Mouse (Mus musculus) embryonic facial prominence, embryonic 10.5 days (tissue): ENCODE results near the gene Lrmda. TPM values are rescaled to one million over a fixed set of nuclear protein-coding genes. Genes with fewer than 3 reads are reported as not detected.

Experiments
- DNase-seq: peaks from one replicate; pipeline ENCODE4 v3.0.0-alpha.2; 2017; ENCODE audit warnings: low spot score
- H3K27ac ChIP-seq: fragments of 300-500 bp; sonication (generic); replicated peaks from 2 replicates; pipeline ENCODE4 v1.5.1; 2016; ENCODE audit warnings: mild to moderate bottlenecking
- H3K27me3 ChIP-seq: fragments of 300-500 bp; sonication (generic); replicated peaks from 2 replicates; pipeline ENCODE4 v1.6.1; 2016; ENCODE audit warnings: low read depth, mild to moderate bottlenecking; ENCODE audit not compliant: poor library complexity, severe bottlenecking
- H3K36me3 ChIP-seq: fragments of 300-500 bp; sonication (generic); replicated peaks from 2 replicates; pipeline ENCODE4 v1.6.1; 2016; ENCODE audit warnings: mild to moderate bottlenecking, moderate library complexity
- H3K4me1 ChIP-seq: fragments of 300-500 bp; sonication (generic); 2 replicates; pipeline ENCODE4 v1.6.1; 2016
- H3K4me3 ChIP-seq: fragments of 300-500 bp; sonication (generic); 2 replicates; pipeline ENCODE4 v1.5.1; 2016; ENCODE audit warnings: mild to moderate bottlenecking, moderate library complexity
- H3K9me3 ChIP-seq: fragments of 300-500 bp; sonication (generic); 2 replicates; pipeline ENCODE4 v1.6.1; 2016; ENCODE audit warnings: mild to moderate bottlenecking
- WGBS: fragments of 180-500 bp; shearing (Covaris S2); methylation state at CpG from one replicate; pipeline ENCODE4 v1.1.7; 2016; 5-methylcytosine and 5-hydroxymethylcytosine counted together
- polyA plus RNA-seq: library from polyadenylated mRNA; unstranded; fragments of >200 nt; fragmentation: Nextera tagmentation; extraction: Ambion mirVana; gene quantifications from 2 replicates; pipeline ENCODE4 v1.2.1, GENCODE M21; 2016

The Lrmda gene
- polyA plus RNA-seq, 1 experiment from 2014 or later, result 0.88 TPM

DNA sequence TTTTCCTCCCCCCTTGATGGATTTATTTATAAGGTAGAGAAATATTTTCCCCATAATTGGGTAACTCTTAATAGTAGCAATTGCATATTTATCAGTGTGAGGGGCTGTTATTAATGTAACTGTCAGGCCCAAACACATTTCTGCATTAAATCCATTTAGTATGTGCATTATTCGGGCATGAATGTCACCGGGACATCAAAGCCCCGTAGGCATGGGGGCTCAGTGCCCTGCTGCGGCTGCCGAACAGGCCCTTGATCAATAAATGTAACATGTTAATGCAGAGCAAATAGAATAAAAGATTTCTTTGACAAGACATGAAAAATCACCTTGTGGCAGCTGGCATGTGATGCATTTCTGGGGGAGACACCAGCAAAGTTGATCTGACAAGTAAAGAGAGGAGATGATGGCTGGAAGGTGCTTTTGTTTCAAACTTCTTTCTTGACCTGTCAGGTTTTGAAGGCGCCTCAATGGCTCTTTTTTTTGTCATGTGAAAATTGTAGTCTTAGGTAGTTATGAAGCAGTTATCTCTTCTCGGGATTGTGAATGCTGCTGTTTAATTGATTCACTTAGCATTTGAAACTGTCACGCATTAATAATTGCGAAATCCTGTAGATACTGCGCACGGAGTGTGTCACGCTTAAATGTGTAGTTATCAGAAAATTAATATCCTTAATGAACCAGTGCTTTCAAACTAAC, 17.4 kb downstream of the Lrmda start:
- Histone ChIP-seq H3K27me3 (peaks cover 42% of the 10 kb centered on the region), H3K4me3 (no peak overlapping the region), H3K36me3 (no peaks in the 10 kb centered on the region), H3K4me1 (peaks cover 46% of the 10 kb centered on the region), H3K9me3 (no peaks in the 10 kb centered on the region), H3K27ac (no peak overlapping the region)
- no peak for DNase-seq
- WGBS, result 78% methylated on average over 12 of the region's 12 CpGs

GRCm38 (mm10) chr14:22037498-22038131, 18.1 kb downstream of the Lrmda start:
- H3K36me3 ChIP-seq, result no peaks in the 10 kb centered on the region
- no peak for DNase-seq
- WGBS, result 61% methylated on average over 16 of the region's 16 CpGs
- peaks cover 45% of the 10 kb centered on the region for H3K27me3 ChIP-seq
- peaks cover 46% of the 10 kb centered on the region for H3K4me1 ChIP-seq
- H3K4me3 ChIP-seq, result no peak overlapping the region
- H3K27ac ChIP-seq, result 0 out of 2 replicates have a peak overlapping the region, but pooled peaks have one; percentile 40
- no peaks in the 10 kb centered on the region for H3K9me3 ChIP-seq

- H3K36me3 ChIP-seq, result no peaks in the 10 kb centered on the region
- 89% methylated on average over 6 of the region's 6 CpGs for whole genome bisulfite sequencing
- peaks cover 32% of the 10 kb centered on the region for H3K4me1 ChIP-seq
- H3K27ac ChIP-seq, result no peak overlapping the region
- DNase-seq, result no peak
- H3K27me3 ChIP-seq, result peaks cover 47% of the 10 kb centered on the region
- no peak overlapping the region for H3K4me3 ChIP-seq
- no peaks in the 10 kb centered on the region for H3K9me3 ChIP-seq
Observed at GRCm38 (mm10) chr14:22042146-22042545, 22.6 kb downstream of the Lrmda start.

- Histone ChIP-seq H3K9me3 (no peaks in the 10 kb centered on the region), H3K27me3 (peaks cover 39% of the 10 kb centered on the region)
- WGBS, result 84% methylated on average over 5 of the region's 5 CpGs
Observed at GRCm38 (mm10) chr14:22043420-22043819, 23.9 kb downstream of the Lrmda start.

GRCm38 (mm10) chr14:22046262-22046856, 26.8 kb downstream of the Lrmda start:
- no peak for DNase-seq
- H3K9me3 ChIP-seq, result no peaks in the 10 kb centered on the region
- no peak overlapping the region for H3K4me3 ChIP-seq
- H3K4me1 ChIP-seq, result peaks cover 30% of the 10 kb centered on the region
- H3K27ac ChIP-seq, result no peak overlapping the region
- WGBS, result 87% methylated on average over 10 of the region's 10 CpGs
- H3K36me3 ChIP-seq, result no peaks in the 10 kb centered on the region
- H3K27me3 ChIP-seq, result peaks cover 26% of the 10 kb centered on the region

More at GRCm38 (mm10) chr14:22043420-22043819, 23.9 kb downstream of the Lrmda start:
- Histone ChIP-seq H3K4me1 (peaks cover 33% of the 10 kb centered on the region), H3K27ac (no peak overlapping the region), H3K4me3 (no peak overlapping the region), H3K36me3 (no peaks in the 10 kb centered on the region)
- no peak for DNase-seq

- no peaks in the 10 kb centered on the region for H3K36me3 ChIP-seq
- peaks cover 30% of the 10 kb centered on the region for H3K4me1 ChIP-seq
- H3K27ac ChIP-seq, result no peak overlapping the region
- WGBS, result 78% methylated on average over 18 of the region's 18 CpGs
- H3K4me3 ChIP-seq, result no peak overlapping the region
- peaks cover 18% of the 10 kb centered on the region for H3K27me3 ChIP-seq
- no peaks in the 10 kb centered on the region for H3K9me3 ChIP-seq
- peak; percentile 49 for DNase-seq
Observed at GRCm38 (mm10) chr14:22048068-22048899, 28.8 kb downstream of the Lrmda start.

GRCm38 (mm10) chr14:22048900-22049199, 29.3 kb downstream of the Lrmda start:
- H3K27ac ChIP-seq, result no peak overlapping the region
- H3K27me3 ChIP-seq, result peaks cover 18% of the 10 kb centered on the region
- WGBS, result 53% methylated on average over 6 of the region's 6 CpGs
- no peaks in the 10 kb centered on the region for H3K36me3 ChIP-seq
- DNase-seq, result peak; percentile 64
- H3K4me1 ChIP-seq, result peaks cover 30% of the 10 kb centered on the region
- no peak overlapping the region for H3K4me3 ChIP-seq
- no peaks in the 10 kb centered on the region for H3K9me3 ChIP-seq

DNA sequence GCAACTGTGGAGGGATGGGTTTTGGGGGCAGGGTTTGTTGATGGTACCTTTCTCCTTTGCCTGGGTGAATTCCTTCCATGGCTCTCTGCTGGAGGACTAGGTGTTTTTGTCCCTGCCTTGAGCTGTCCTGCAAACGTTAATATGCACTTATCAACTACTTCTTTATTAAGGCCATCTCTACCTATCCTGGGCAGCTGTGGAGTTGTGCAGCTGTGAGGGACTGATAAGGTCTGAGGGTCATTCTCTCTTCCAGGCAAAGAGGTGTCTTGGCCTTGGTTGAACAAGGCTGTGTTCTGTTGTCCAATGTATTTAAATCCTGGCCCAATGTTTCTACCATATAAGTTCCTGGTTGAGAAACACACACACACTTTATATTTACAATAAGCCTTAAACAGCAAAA, 29.8 kb downstream of the Lrmda start:
- Histone ChIP-seq H3K27ac (no peak overlapping the region), H3K4me3 (no peak overlapping the region), H3K36me3 (no peaks in the 10 kb centered on the region), H3K9me3 (no peaks in the 10 kb centered on the region), H3K27me3 (peaks cover 18% of the 10 kb centered on the region), H3K4me1 (peaks cover 30% of the 10 kb centered on the region)
- 71% methylated on average over 1 of the region's 1 CpGs for WGBS
- DNase-seq, result no peak

GRCm38 (mm10) chr14:22051941-22052664, 32.6 kb downstream of the Lrmda start:
- Histone ChIP-seq H3K4me3 (no peak overlapping the region), H3K4me1 (peaks cover 39% of the 10 kb centered on the region), H3K27me3 (peaks cover 4% of the 10 kb centered on the region), H3K9me3 (no peaks in the 10 kb centered on the region), H3K36me3 (no peaks in the 10 kb centered on the region), H3K27ac (no peak overlapping the region)
- WGBS, result 81% methylated on average over 14 of the region's 14 CpGs
- DNase-seq, result no peak

DNA sequence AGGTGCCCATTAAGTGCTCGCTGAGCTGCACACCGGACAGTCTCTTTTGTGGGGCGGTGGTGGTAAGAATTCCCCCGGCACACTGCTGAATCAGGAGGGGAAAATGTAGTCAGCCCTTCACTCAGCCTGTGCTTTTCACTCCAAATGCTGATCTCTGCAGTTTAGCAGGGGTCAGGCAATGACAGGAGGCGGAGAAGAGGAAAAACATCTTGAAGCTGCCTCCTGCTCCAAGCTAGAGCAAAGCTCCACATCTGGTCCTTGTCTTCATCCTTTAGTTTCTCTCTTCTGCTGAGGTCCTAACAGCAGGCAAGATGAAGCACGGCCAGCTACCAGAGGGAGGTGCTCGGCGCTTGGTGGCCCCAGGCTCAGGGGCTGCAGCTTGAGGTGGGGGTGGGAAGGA, 36.1 kb downstream of the Lrmda start:
- H3K27ac ChIP-seq, result no peak overlapping the region
- H3K27me3 ChIP-seq, result peaks cover 1% of the 10 kb centered on the region; the same call in 1 of the 2 replicates
- WGBS, result 71% methylated on average over 8 of the region's 8 CpGs
- no peak for DNase-seq
- H3K4me1 ChIP-seq, result peaks cover 18% of the 10 kb centered on the region
- H3K36me3 ChIP-seq, result no peaks in the 10 kb centered on the region
- H3K9me3 ChIP-seq, result no peaks in the 10 kb centered on the region
- H3K4me3 ChIP-seq, result no peak overlapping the region

GRCm38 (mm10) chr14:22056246-22056645, 36.7 kb downstream of the Lrmda start:
- H3K36me3 ChIP-seq, result no peaks in the 10 kb centered on the region
- H3K27ac ChIP-seq, result no peak overlapping the region
- no peaks in the 10 kb centered on the region for H3K9me3 ChIP-seq
- H3K4me3 ChIP-seq, result no peak overlapping the region
- peaks cover 23% of the 10 kb centered on the region for H3K4me1 ChIP-seq
- WGBS, result 90% methylated on average over 4 of the region's 4 CpGs
- H3K27me3 ChIP-seq, result 0 out of 2 replicates have a peak, but pooled peaks cover 7% of the 10 kb centered on the region
- DNase-seq, result no peak

GRCm38 (mm10) chr14:22058729-22059128, 39.2 kb downstream of the Lrmda start:
- 69% methylated on average over 1 of the region's 1 CpGs for WGBS
- H3K9me3 ChIP-seq, result no peaks in the 10 kb centered on the region
- no peak overlapping the region for H3K27ac ChIP-seq
- DNase-seq, result no peak
- H3K27me3 ChIP-seq, result 0 out of 2 replicates have a peak, but pooled peaks cover 12% of the 10 kb centered on the region
- no peaks in the 10 kb centered on the region for H3K36me3 ChIP-seq
- peaks cover 23% of the 10 kb centered on the region for H3K4me1 ChIP-seq
- H3K4me3 ChIP-seq, result no peak overlapping the region
